Comparison of ENCODE assay signal across 26 mouse cellular contexts in the genomic region with DNA sequence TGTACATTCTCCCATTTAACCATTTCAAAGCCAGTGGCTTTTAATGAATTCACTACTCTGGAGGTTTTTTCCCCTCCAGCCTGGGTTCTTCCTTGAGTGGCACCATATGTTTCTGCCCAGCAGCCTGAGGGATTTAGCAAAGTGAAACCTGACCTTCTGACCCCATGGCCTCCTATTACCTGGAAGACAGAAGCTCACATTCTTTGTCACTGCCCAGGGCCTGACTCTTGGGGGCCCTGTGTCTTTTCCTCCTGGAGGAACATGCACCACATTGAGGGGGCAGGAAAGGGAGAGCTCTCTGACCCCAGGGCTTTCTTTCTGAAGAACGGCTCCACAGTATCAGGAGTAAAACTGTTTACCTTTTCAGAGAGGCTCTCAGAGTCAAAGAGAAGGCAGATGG. TPM values are rescaled to one million over a fixed set of nuclear protein-coding genes. Genes with fewer than 3 reads are reported as not detected.
DNase-seq lines count a peak whose midpoint lies in the region; ATAC-seq and TF ChIP-seq lines count a peak whose summit lies in the region.
"Had no signal": no experiment of that assay in that cellular context is flagged by ENCODE, and none has a peak within 500 bp of the region (broad histone marks: within the 10 kb centered on the region; RNA-seq: fewer than 3 reads in every experiment).

No protein-coding gene starts in this region.

- no peaks in the 10 kb centered on the region for H3K9me3 ChIP-seq in heart, embryonic 16.5 days (replicated peaks; ENCODE audit: control insufficient read depth, low read length)
- H3K9me3 ChIP-seq: embryonic facial prominence, embryonic 15.5 days; heart, embryonic 13.5 days; hindbrain, embryonic 13.5 days; midbrain, embryonic 12.5 days; neural tube, embryonic 15.5 days; stomach, embryonic 15.5 days had no signal

- H3K9ac ChIP-seq in heart, embryonic 16.5 days (ENCODE audit: low read length), result no peak overlapping the region
- H3K9ac ChIP-seq: embryonic facial prominence, embryonic 15.5 days; heart, embryonic 13.5 days; hindbrain, embryonic 13.5 days; midbrain, embryonic 12.5 days; neural tube, embryonic 15.5 days; stomach, embryonic 15.5 days had no signal

- no peak overlapping the region for H3K4me3 ChIP-seq in heart, embryonic 16.5 days (ENCODE audit: low read length)
- no peak overlapping the region for H3K4me3 ChIP-seq in thymus, adult 2 months (ENCODE audit: control insufficient read depth, insufficient read depth, low read length)
- H3K4me3 ChIP-seq: embryonic facial prominence, embryonic 15.5 days; heart, embryonic 13.5 days; hindbrain, embryonic 13.5 days; midbrain, embryonic 12.5 days; neural tube, embryonic 15.5 days; stomach, embryonic 15.5 days had no signal

- H3K27ac ChIP-seq in heart, embryonic 16.5 days (ENCODE audit: low read length), result 0 out of 2 replicates have a peak overlapping the region, but pooled peaks have one; percentile 7
- peak overlapping the region; percentile 54; the same call in 1 of the 2 replicates for H3K27ac ChIP-seq in thymus, adult 2 months (ENCODE audit: control insufficient read depth, insufficient read depth, low read length)
- H3K27ac ChIP-seq: embryonic facial prominence, embryonic 15.5 days; heart, embryonic 13.5 days; hindbrain, embryonic 13.5 days; midbrain, embryonic 12.5 days; neural tube, embryonic 15.5 days; stomach, embryonic 15.5 days had no signal

- no peaks in the 10 kb centered on the region for H3K27me3 ChIP-seq in heart, embryonic 16.5 days (ENCODE audit: control insufficient read depth, insufficient read depth, low read length)
- no peaks in the 10 kb centered on the region for H3K27me3 ChIP-seq in thymus, adult 2 months (ENCODE audit: control insufficient read depth, insufficient read depth, low read length)
- H3K27me3 ChIP-seq: embryonic facial prominence, embryonic 15.5 days; heart, embryonic 13.5 days; hindbrain, embryonic 13.5 days; midbrain, embryonic 12.5 days; neural tube, embryonic 15.5 days; stomach, embryonic 15.5 days had no signal

- ATAC-seq in heart, embryonic 16.5 days (replicated peaks; ENCODE audit: extremely low read depth, insufficient read depth, low FRiP score), result no peak
- ATAC-seq: forebrain, embryonic 16.5 days; inflammation-experienced regulatory T-cells, adult 6 months had no signal

- TF ChIP-seq POLR2A in thymus, adult 2 months (IDR thresholded peaks at IDR 0.05; ENCODE audit: control insufficient read depth, extremely low read depth, insufficient read depth, low read length, poor library complexity), result no peak

- DNase-seq in heart, adult 8-10 months (ENCODE audit: low spot score), result no peak
- no peak for DNase-seq in thymus, adult 2 months
- DNase-seq in thymus, postnatal 10 days (ENCODE audit: low spot score in 2 of 2), result no peak
- peak; percentile 68 for DNase-seq in embryo, embryonic 11 days
- peak; percentile 62 for DNase-seq in mesoderm, embryonic 11.5 days (ENCODE audit: low read depth, low spot score)
- DNase-seq in MN1 (ENCODE audit: low spot score), result no peak
- DNase-seq: adrenal gland, postnatal 25 days; cerebellum, adult 11 months; cerebellum, adult 9-11 months; gastrocnemius, postnatal 14 days; heart, adult 18-20 months; kidney, adult 2 months; kidney, postnatal 14 days; layer of hippocampus, postnatal 36 days; lung, postnatal 14 days; right cerebral cortex, adult 18-20 months; right cerebral cortex, postnatal 4 days had no signal

- no peak for TF ChIP-seq CTCF in thymus, adult 2 months (IDR thresholded peaks at IDR 0.05; ENCODE audit: borderline replicate concordance, control insufficient read depth, extremely low read depth, insufficient read depth, low read length, poor library complexity)

- 68% methylated on average over 1 of the region's 1 CpGs for WGBS in heart, embryonic 16.5 days
- WGBS in thymus, adult 2 months, result 12% methylated on average over 1 of the region's 1 CpGs

- H3K36me3 ChIP-seq in heart, embryonic 16.5 days (ENCODE audit: control insufficient read depth, insufficient read depth), result peaks cover 9% of the 10 kb centered on the region; the same call in 1 of the 2 replicates
- no peaks in the 10 kb centered on the region for H3K36me3 ChIP-seq in thymus, adult 2 months (ENCODE audit: control insufficient read depth, insufficient read depth, low read length)
- H3K36me3 ChIP-seq: hindbrain, embryonic 13.5 days; midbrain, embryonic 12.5 days; neural tube, embryonic 15.5 days had no signal

- H3K4me2 ChIP-seq in heart, embryonic 16.5 days (ENCODE audit: low read depth, low read length), result no peak overlapping the region
- H3K4me2 ChIP-seq: embryonic facial prominence, embryonic 15.5 days; heart, embryonic 13.5 days; hindbrain, embryonic 13.5 days; midbrain, embryonic 12.5 days; neural tube, embryonic 15.5 days; stomach, embryonic 15.5 days had no signal

- peaks cover 9% of the 10 kb centered on the region for H3K4me1 ChIP-seq in heart, embryonic 16.5 days (ENCODE audit: control insufficient read depth, insufficient read depth, low read length)
- peaks cover 32% of the 10 kb centered on the region for H3K4me1 ChIP-seq in thymus, adult 2 months (replicated peaks; ENCODE audit: control insufficient read depth, insufficient read depth, low read length)
- H3K4me1 ChIP-seq: midbrain, embryonic 12.5 days; stomach, embryonic 15.5 days had no signal

RNA-seq across cellular contexts. Expression of gene Itga9, which starts 46.9 kb away (rescaled TPM):
- polyA plus RNA-seq in heart, embryonic 16.5 days (2015; fragmentation: Nextera tagmentation; extraction: Ambion mirVana), result 3.1 and 8.8 TPM in 2 replicates
- total RNA-seq in heart, adult 8-10 months (2022), result 10 to 100 TPM; 24.9 to 42.6 (median 36.7) TPM
- 7.2 and 9.0 TPM in 2 replicates for polyA plus RNA-seq in thymus, adult 2 months (2012; rRNA removed)

Comparison
In these comparisons a context has a peak if more than half of its experiments do, and no peak if none do; other contexts are left out.
1. DNase-seq: peak in embryo, embryonic 11 days (single experiment) and mesoderm, embryonic 11.5 days (single experiment); none in heart, adult 8-10 months (single experiment), thymus, adult 2 months (single experiment), thymus, postnatal 10 days (0 of 2) and MN1 (single experiment).